Mouse (Mus musculus) c-Kit-positive CD71-positive TER-119-negative erythroid progenitor cells, embryonic 14.5 days (primary cell): ENCODE data around the gene Tmem207.
"Not testable (repeated sequence)": the region's sequence is repeated elsewhere in the genome, so short reads cannot be mapped to it uniquely, and the experiment has no call there.

Experiments
- DNase-seq: peaks from one replicate; pipeline ENCODE4 v3.0.0-alpha.2; 2013; ENCODE audit warnings: low read depth

Tmem207 gene

GRCm38 (mm10) chr16:26526669-26527068, at the start of gene Tmem207:
TSS of gene Tmem207 (minus strand) at chr16:26526769.
- DNase-seq = no peak

- no peak for DNase-seq
These were observed 47.6 kb upstream of the Tmem207 start for GRCm38 (mm10) chr16:26574173-26574572.

GRCm38 (mm10) chr16:26571836-26572235, 45.3 kb upstream of the Tmem207 start:
- no peak for DNase-seq

GRCm38 (mm10) chr16:26569387-26569978, 42.9 kb upstream of the Tmem207 start:
- no peak for DNase-seq

- no peak for DNase-seq
These were observed 36.2 kb upstream of the Tmem207 start for GRCm38 (mm10) chr16:26562771-26563170.

GRCm38 (mm10) chr16:26561743-26562142, 35.2 kb upstream of the Tmem207 start:
- DNase-seq = no peak

GRCm38 (mm10) chr16:26558797-26559196, 32.2 kb upstream of the Tmem207 start:
- DNase-seq = no peak

GRCm38 (mm10) chr16:26552234-26552633, 25.7 kb upstream of the Tmem207 start:
- no peak for DNase-seq

GRCm38 (mm10) chr16:26549221-26549620, 22.7 kb upstream of the Tmem207 start:
- no peak for DNase-seq

GRCm38 (mm10) chr16:26546879-26547206, 20.3 kb upstream of the Tmem207 start:
- no peak for DNase-seq

GRCm38 (mm10) chr16:26546170-26546878, 19.8 kb upstream of the Tmem207 start:
- no peak for DNase-seq

GRCm38 (mm10) chr16:26532287-26532686, 5.7 kb upstream of the Tmem207 start:
- no peak for DNase-seq

- DNase-seq = no peak
These were observed 3.9 kb upstream of the Tmem207 start for GRCm38 (mm10) chr16:26530451-26530850.

GRCm38 (mm10) chr16:26527931-26528666, 1.5 kb upstream of the Tmem207 start:
- no peak for DNase-seq

- no peak for DNase-seq
These were observed 737 bp downstream of the Tmem207 start for GRCm38 (mm10) chr16:26525832-26526231.

- DNase-seq = no peak
These were observed 7.0 kb downstream of the Tmem207 start for GRCm38 (mm10) chr16:26519596-26519995.

GRCm38 (mm10) chr16:26504961-26505360, 21.6 kb downstream of the Tmem207 start:
- no peak for DNase-seq

GRCm38 (mm10) chr16:26500738-26501137, 25.8 kb downstream of the Tmem207 start:
- DNase-seq = no peak

GRCm38 (mm10) chr16:26499705-26500104, 26.9 kb downstream of the Tmem207 start:
- not testable (repeated sequence) for DNase-seq

GRCm38 (mm10) chr16:26495721-26496120, 30.8 kb downstream of the Tmem207 start:
- no peak for DNase-seq

GRCm38 (mm10) chr16:26471254-26471653, 55.3 kb downstream of the Tmem207 start:
- DNase-seq = no peak

GRCm38 (mm10) chr16:26466535-26466934, 60.0 kb downstream of the Tmem207 start:
- DNase-seq = no peak

GRCm38 (mm10) chr16:26462835-26463234, 63.7 kb downstream of the Tmem207 start, which contains the start of gene Cldn16:
TSS of gene Cldn16 (plus strand) at chr16:26463135.
- no peak for DNase-seq
